Mouse (Mus musculus): ENCODE measurements around the gene Scarb2. TPM values are rescaled to one million over a fixed set of nuclear protein-coding genes. Genes with fewer than 3 reads are reported as not detected.

Scarb2 gene
- polyA plus RNA-seq, 1 experiment from 2014 or later: 17.0 TPM

GRCm38 (mm10) chr5:92505402-92505865 is 1.2 kb downstream of the Scarb2 start:
- peak; percentile 97 for ATAC-seq (ENCODE audit: low FRiP score, low read depth)
- H3K27me3 ChIP-seq: no peaks in the 10 kb centered on the region
- under 1% methylated on average over 47 of the region's 48 CpGs for WGBS

GRCm38 (mm10) chr5:92504676-92505400 is 1.8 kb downstream of the Scarb2 start:
- WGBS: under 1% methylated on average over 35 of the region's 35 CpGs

More at GRCm38 (mm10) chr5:92505402-92505865, 1.2 kb downstream of the Scarb2 start:
- Histone ChIP-seq H3K9ac (replicated peaks) (peak overlapping the region; percentile 96), H3K36me3 (no peaks in the 10 kb centered on the region), H3K9me3 (no peaks in the 10 kb centered on the region), H3K4me2 (replicated peaks) (peak overlapping the region; percentile 71), H3K4me3 (peak overlapping the region; percentile 90), H3K27ac (replicated peaks) (peak overlapping the region; percentile 99), H3K4me1 (peaks cover 24% of the 10 kb centered on the region)

GRCm38 (mm10) chr5:92503856-92504618 is 2.6 kb downstream of the Scarb2 start:
- Histone ChIP-seq H3K36me3 (no peaks in the 10 kb centered on the region), H3K9me3 (no peaks in the 10 kb centered on the region), H3K27ac (replicated peaks) (peak overlapping the region; percentile 99), H3K4me3 (peak overlapping the region; percentile 90), H3K9ac (replicated peaks) (peak overlapping the region; percentile 96), H3K27me3 (no peaks in the 10 kb centered on the region), H3K4me1 (peaks cover 32% of the 10 kb centered on the region), H3K4me2 (replicated peaks) (peak overlapping the region; percentile 71)
- 31% methylated on average over 7 of the region's 7 CpGs for WGBS
- no peak for ATAC-seq (ENCODE audit: low FRiP score, low read depth)

More at GRCm38 (mm10) chr5:92504676-92505400, 1.8 kb downstream of the Scarb2 start:
- Histone ChIP-seq H3K4me1 (peaks cover 26% of the 10 kb centered on the region), H3K27ac (replicated peaks) (peak overlapping the region; percentile 99), H3K4me2 (replicated peaks) (peak overlapping the region; percentile 71), H3K9ac (replicated peaks) (peak overlapping the region; percentile 96), H3K36me3 (no peaks in the 10 kb centered on the region), H3K9me3 (no peaks in the 10 kb centered on the region), H3K27me3 (no peaks in the 10 kb centered on the region), H3K4me3 (peak overlapping the region; percentile 90)
- peak; percentile 82 for ATAC-seq (ENCODE audit: low FRiP score, low read depth)

DNA sequence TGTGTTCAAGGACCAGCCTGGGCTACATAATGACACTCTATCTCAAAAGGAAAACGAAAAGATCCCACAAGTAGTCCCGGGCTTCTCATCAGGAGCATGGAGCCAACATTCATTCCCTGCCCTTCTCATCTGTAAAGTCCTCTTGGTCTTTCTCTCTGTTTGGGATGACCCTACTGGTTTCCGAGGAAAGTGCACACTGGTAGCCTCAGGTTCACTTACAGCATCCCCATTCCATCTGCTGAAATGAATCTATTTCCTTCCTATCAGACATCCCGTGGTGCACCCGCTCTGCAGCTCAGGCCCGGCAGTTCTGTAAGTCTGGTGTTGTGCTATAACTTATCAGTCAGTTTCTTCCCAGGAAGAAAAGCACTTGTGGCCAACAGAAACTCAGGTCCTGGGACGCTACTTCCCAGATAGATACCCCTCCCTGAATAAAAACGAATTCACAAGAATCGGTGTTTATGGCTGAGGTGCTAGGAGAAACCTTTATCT is 3.2 kb downstream of the Scarb2 start:
- Histone ChIP-seq H3K9me3 (no peaks in the 10 kb centered on the region), H3K4me1 (peaks cover 37% of the 10 kb centered on the region), H3K4me2 (replicated peaks) (peak overlapping the region; percentile 71), H3K27me3 (no peaks in the 10 kb centered on the region), H3K27ac (replicated peaks) (no peak overlapping the region), H3K36me3 (no peaks in the 10 kb centered on the region), H3K4me3 (peak overlapping the region; percentile 90), H3K9ac (replicated peaks) (peak overlapping the region; percentile 96; the same call in 1 of the 2 replicates)
- ATAC-seq (ENCODE audit: low FRiP score, low read depth): no peak
- WGBS: 78% methylated on average over 9 of the region's 9 CpGs

DNA sequence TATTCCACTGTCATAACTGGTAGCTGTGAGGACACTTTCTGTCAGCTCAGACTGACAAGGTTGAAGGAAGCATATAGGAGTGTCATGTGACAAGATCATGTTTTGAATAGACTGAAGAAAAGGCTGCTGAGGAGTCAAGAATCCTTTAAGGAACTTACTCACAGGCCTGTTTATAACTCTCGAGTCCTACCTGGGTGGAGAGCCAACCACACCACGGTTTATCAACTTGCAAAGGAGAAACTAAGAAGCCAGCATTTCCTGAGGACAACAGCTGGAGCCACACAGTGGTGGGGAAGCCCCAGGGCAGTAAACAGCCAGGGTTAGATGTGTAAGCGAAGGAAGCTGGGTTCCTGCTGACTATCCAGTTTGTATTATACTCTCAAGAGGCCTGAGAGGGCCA is 7.3 kb downstream of the Scarb2 start:
- Histone ChIP-seq H3K4me3 (no peak overlapping the region), H3K4me1 (peaks cover 36% of the 10 kb centered on the region), H3K9ac (replicated peaks) (no peak overlapping the region), H3K36me3 (no peaks in the 10 kb centered on the region), H3K4me2 (replicated peaks) (no peak overlapping the region), H3K9me3 (no peaks in the 10 kb centered on the region), H3K27me3 (no peaks in the 10 kb centered on the region), H3K27ac (replicated peaks) (0 out of 2 replicates have a peak overlapping the region, but pooled peaks have one; percentile 49)
- ATAC-seq (ENCODE audit: low FRiP score, low read depth): no peak
- 80% methylated on average over 3 of the region's 3 CpGs for WGBS

GRCm38 (mm10) chr5:92498661-92499060 is 8.0 kb downstream of the Scarb2 start:
- Histone ChIP-seq H3K4me2 (replicated peaks) (no peak overlapping the region), H3K4me1 (peaks cover 29% of the 10 kb centered on the region), H3K27ac (replicated peaks) (peak overlapping the region; percentile 49), H3K36me3 (no peaks in the 10 kb centered on the region), H3K9ac (replicated peaks) (no peak overlapping the region), H3K27me3 (no peaks in the 10 kb centered on the region), H3K9me3 (no peaks in the 10 kb centered on the region), H3K4me3 (no peak overlapping the region)
- 56% methylated on average over 5 of the region's 5 CpGs for WGBS
- ATAC-seq (ENCODE audit: low FRiP score, low read depth): peak; percentile 50; the same call in 1 of the 2 replicates

- Histone ChIP-seq H3K27me3 (no peaks in the 10 kb centered on the region), H3K9ac (replicated peaks) (no peak overlapping the region), H3K9me3 (no peaks in the 10 kb centered on the region), H3K4me3 (no peak overlapping the region), H3K27ac (replicated peaks) (peak overlapping the region; percentile 49; the same call in 1 of the 2 replicates), H3K4me2 (replicated peaks) (no peak overlapping the region), H3K4me1 (peaks cover 25% of the 10 kb centered on the region), H3K36me3 (no peaks in the 10 kb centered on the region)
- WGBS: 88% methylated on average over 3 of the region's 3 CpGs
- ATAC-seq (ENCODE audit: low FRiP score, low read depth): peak; percentile 39; the same call in 1 of the 2 replicates
Observed at GRCm38 (mm10) chr5:92498225-92498624, 8.4 kb downstream of the Scarb2 start.

GRCm38 (mm10) chr5:92495771-92496409 is 10.7 kb downstream of the Scarb2 start:
- no peak overlapping the region for H3K4me2 ChIP-seq (replicated peaks)
- H3K4me1 ChIP-seq: peaks cover 21% of the 10 kb centered on the region

DNA sequence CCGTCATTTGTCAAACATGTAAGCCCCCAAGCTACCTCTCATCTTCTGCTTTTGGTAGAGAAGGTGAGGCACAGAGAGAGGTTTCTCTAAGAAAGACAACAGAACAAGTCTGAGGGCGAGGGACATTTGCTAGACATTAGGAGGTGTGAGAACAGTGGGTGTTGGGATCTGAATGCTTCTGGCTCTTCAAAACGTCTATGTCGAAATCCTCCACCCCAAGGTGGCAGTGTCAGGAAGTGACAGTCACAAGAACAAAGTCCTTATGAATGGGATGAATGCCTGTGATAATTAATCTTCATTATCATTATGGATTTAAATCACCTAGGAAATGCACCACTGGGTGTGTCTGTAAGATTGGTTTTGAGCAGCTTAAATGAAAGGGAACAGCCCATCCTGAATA is 11.3 kb downstream of the Scarb2 start:
- WGBS: 61% methylated on average over 4 of the region's 4 CpGs
- Histone ChIP-seq H3K4me2 (replicated peaks) (no peak overlapping the region), H3K36me3 (no peaks in the 10 kb centered on the region), H3K9ac (replicated peaks) (no peak overlapping the region), H3K27ac (replicated peaks) (no peak overlapping the region), H3K4me3 (no peak overlapping the region), H3K4me1 (peaks cover 21% of the 10 kb centered on the region), H3K27me3 (no peaks in the 10 kb centered on the region), H3K9me3 (no peaks in the 10 kb centered on the region)
- no peak for ATAC-seq (ENCODE audit: low FRiP score, low read depth)

More at GRCm38 (mm10) chr5:92495771-92496409, 10.7 kb downstream of the Scarb2 start:
- H3K27ac ChIP-seq (replicated peaks): no peak overlapping the region
- no peaks in the 10 kb centered on the region for H3K27me3 ChIP-seq
- no peak overlapping the region for H3K4me3 ChIP-seq
- no peak; the same call in 1 of the 2 replicates for ATAC-seq (ENCODE audit: low FRiP score, low read depth)
- no peak overlapping the region for H3K9ac ChIP-seq (replicated peaks)
- 83% methylated on average over 7 of the region's 7 CpGs for WGBS
- no peaks in the 10 kb centered on the region for H3K36me3 ChIP-seq
- no peaks in the 10 kb centered on the region for H3K9me3 ChIP-seq

GRCm38 (mm10) chr5:92493423-92493822 is 13.2 kb downstream of the Scarb2 start:
- H3K4me1 ChIP-seq: peaks cover 7% of the 10 kb centered on the region; the same call in 1 of the 2 replicates
- no peak overlapping the region for H3K4me2 ChIP-seq (replicated peaks)
- H3K27me3 ChIP-seq: no peaks in the 10 kb centered on the region
- H3K4me3 ChIP-seq: no peak overlapping the region
- no peaks in the 10 kb centered on the region for H3K9me3 ChIP-seq
- H3K36me3 ChIP-seq: no peaks in the 10 kb centered on the region
- no peak overlapping the region for H3K27ac ChIP-seq (replicated peaks)
- WGBS: 76% methylated on average over 7 of the region's 7 CpGs
- no peak for ATAC-seq (ENCODE audit: low FRiP score, low read depth)
- H3K9ac ChIP-seq (replicated peaks): no peak overlapping the region

GRCm38 (mm10) chr5:92490779-92491178 is 15.9 kb downstream of the Scarb2 start:
- H3K27me3 ChIP-seq: no peaks in the 10 kb centered on the region

More at GRCm38 (mm10) chr5:92490779-92491178, 15.9 kb downstream of the Scarb2 start:
- H3K9ac ChIP-seq (replicated peaks): no peak overlapping the region
- H3K4me2 ChIP-seq (replicated peaks): no peak overlapping the region
- peaks cover 4% of the 10 kb centered on the region; the same call in 1 of the 2 replicates for H3K4me1 ChIP-seq
- no peak for ATAC-seq (ENCODE audit: low FRiP score, low read depth)
- 0 out of 2 replicates have a peak, but pooled peaks cover 7% of the 10 kb centered on the region for H3K36me3 ChIP-seq
- H3K27ac ChIP-seq (replicated peaks): no peak overlapping the region
- no peaks in the 10 kb centered on the region for H3K9me3 ChIP-seq
- 70% methylated on average over 4 of the region's 4 CpGs for WGBS
- H3K4me3 ChIP-seq: no peak overlapping the region

Data from midbrain, embryonic 12.5 days (tissue).